Mouse (Mus musculus): ENCODE measurements around the gene Tmem106c.

- TF ChIP-seq CTCF (IDR thresholded peaks at IDR 0.05; ENCODE audit: borderline replicate concordance, insufficient read depth, low read length), result no peak
- TF ChIP-seq POLR2A (IDR thresholded peaks at IDR 0.05; ENCODE audit: low read depth, low read length), result no peak
Measured at GRCm38 (mm10) chr15:97943356-97943755, 20.6 kb upstream of the Tmem106c start.

All from embryonic fibroblast, embryonic 13.5 days (primary cell).